Mouse (Mus musculus) Patski (cell line): ENCODE results near the gene Tbc1d21. TPM values are rescaled to one million over a fixed set of nuclear protein-coding genes. Genes with fewer than 3 reads are reported as not detected.

Experiments used
- ATAC-seq: fragments of 100-300 bp; one replicate; pipeline ENCODE4 v1.8.0; 2021
- CTCF ChIA-PET: fragments of 350-600 bp; sonication (Branson Sonifier 250); formaldehyde crosslinking; loops from one replicate; lab custom pipeline; 2022; ENCODE audit warnings: inconsistent platforms; lab: Charles Lee
- POLR2A ChIA-PET: fragments of 350-600 bp; sonication (Branson Sonifier 250); formaldehyde crosslinking; loops from one replicate; lab custom pipeline; 2022; ENCODE audit warnings: antibody characterized with exemption, inconsistent platforms; lab: Charles Lee
- DNase-seq: peaks from one replicate; pipeline ENCODE4 v3.0.0-alpha.2; 2011; ENCODE audit warnings: low read depth, low spot score
- H3K27me3 ChIP-seq: fragments of 371-371 bp; one replicate; pipeline ENCODE4 v1.5.1; 2021
- CTCF ChIP-seq: fragments of 100-300 bp; IDR thresholded peaks from one replicate; pipeline ENCODE4 v1.5.1; 2021
- in situ Hi-C: fragments of 300-500 bp; cut with MboI; formaldehyde crosslinking; loops from 3 replicates; pipeline ENCODE4 v1.11.1; 2018; ENCODE audit warnings: low pct_unique_long_range_greater_than_20kb, mixed read lengths
- polyA plus RNA-seq: library from polyadenylated mRNA; unstranded; gene quantifications from one replicate; pipeline ENCODE4 v1.2.3, GENCODE M21; 2021

The Tbc1d21 gene
- polyA plus RNA-seq, 1 experiment from 2014 or later = not detected

GRCm38 (mm10) chr9:58378878-58379277 lies 8.6 kb upstream of the Tbc1d21 start:
- DNase-seq (no peak), ATAC-seq (no peak)
- peaks cover 5% of the 10 kb centered on the region for H3K27me3 ChIP-seq
- no peak for TF ChIP-seq CTCF
- in situ Hi-C loops = loop anchor here (10.0 kb wide), 1 partner anchor 154 kb away; no protein-coding TSS in a partner anchor
- ChIA-PET CTCF (no interaction called here), POLR2A (no interaction called here)

DNA sequence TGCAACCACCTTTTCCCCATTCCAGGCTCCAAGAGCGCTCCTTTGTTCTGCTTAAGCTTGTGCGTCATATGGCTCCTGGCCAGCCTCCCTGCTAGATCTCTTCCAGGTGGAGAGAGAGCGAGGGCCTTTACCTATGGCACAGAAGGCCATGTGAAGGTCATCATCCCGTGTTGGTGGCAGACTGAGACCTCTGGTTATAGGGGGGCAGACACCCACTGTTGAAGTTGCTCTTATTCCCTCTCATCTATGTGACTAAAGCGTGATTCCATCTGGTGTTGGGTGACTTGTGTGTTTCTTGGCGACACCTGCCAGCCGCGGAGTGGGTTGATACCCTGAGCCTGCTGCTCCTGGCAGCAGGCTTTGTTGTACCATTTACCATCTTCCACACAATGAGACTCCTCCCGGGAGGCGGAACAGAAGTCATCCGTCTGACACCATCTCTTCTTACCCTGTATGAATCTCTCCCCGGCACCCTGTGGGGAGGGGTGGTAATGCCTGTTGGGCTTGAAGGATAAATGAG lies 3.7 kb upstream of the Tbc1d21 start:
- DNase-seq (no peak), ATAC-seq (no peak)
- TF ChIP-seq CTCF = no peak
- ChIA-PET POLR2A (interaction anchor here (1.2 kb wide), 1 partner anchor 65 kb away, joined by 3 read pairs; no protein-coding TSS in a partner anchor), CTCF (no interaction called here)
- peaks cover 5% of the 10 kb centered on the region for H3K27me3 ChIP-seq
- in situ Hi-C loops = loop anchor here (10.0 kb wide), 1 partner anchor 149 kb away; no protein-coding TSS in a partner anchor

- no peak for ATAC-seq
- no peak for DNase-seq
- POLR2A ChIA-PET = no interaction called here
- in situ Hi-C loops = loop anchor here (10.0 kb wide), 1 partner anchor 147 kb away; no protein-coding TSS in a partner anchor
- CTCF ChIA-PET = interaction anchor here (1.3 kb wide), 1 partner anchor 9 kb away, joined by 4 read pairs; no protein-coding TSS in a partner anchor
- peaks cover 5% of the 10 kb centered on the region for H3K27me3 ChIP-seq
- no peak for TF ChIP-seq CTCF
Observed at GRCm38 (mm10) chr9:58371914-58372313, 1.7 kb upstream of the Tbc1d21 start.

- no peak for TF ChIP-seq CTCF
- POLR2A ChIA-PET = no interaction called here
- DNase-seq = no peak
Observed at GRCm38 (mm10) chr9:58369644-58370043, 611 bp downstream of the Tbc1d21 start.

GRCm38 (mm10) chr9:58364325-58364724 lies 5.9 kb downstream of the Tbc1d21 start:
- ATAC-seq (no peak), DNase-seq (no peak)
- POLR2A ChIA-PET = no interaction called here
- in situ Hi-C loops = no loop called here
- no peak for TF ChIP-seq CTCF
- peaks cover 12% of the 10 kb centered on the region for H3K27me3 ChIP-seq
- CTCF ChIA-PET = no interaction called here

More at GRCm38 (mm10) chr9:58369644-58370043, 611 bp downstream of the Tbc1d21 start:
- ATAC-seq = no peak
- in situ Hi-C loops = loop anchor here (10.0 kb wide), 1 partner anchor 145 kb away; no protein-coding TSS in a partner anchor
- CTCF ChIA-PET = interaction anchor here (0.9 to 1.3 kb wide), 3 partner anchors 15 to 87 kb away, joined by 3 to 9 read pairs (median 3); no protein-coding TSS in a partner anchor
- H3K27me3 ChIP-seq = no peaks in the 10 kb centered on the region

DNA sequence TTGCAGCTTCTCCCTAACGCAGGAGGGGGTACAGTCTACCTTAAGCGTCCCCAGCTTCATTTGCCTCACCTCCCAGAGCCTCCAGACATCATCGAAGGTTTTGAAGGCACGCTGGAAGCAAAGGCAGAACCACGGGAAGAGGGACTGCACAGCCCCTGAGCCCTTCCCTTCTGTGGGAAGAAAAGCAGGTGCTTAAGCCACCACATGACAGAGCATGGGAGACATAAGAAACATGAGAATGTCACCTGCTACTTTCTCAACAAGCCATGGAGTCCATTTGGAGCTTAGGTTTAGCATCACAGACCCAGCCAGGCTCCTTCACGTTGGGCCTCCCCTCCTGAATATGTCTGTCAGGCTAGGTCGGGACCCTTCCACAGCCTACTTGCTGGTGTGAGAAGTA lies 8.3 kb downstream of the Tbc1d21 start:
- peaks cover 12% of the 10 kb centered on the region for H3K27me3 ChIP-seq
- ATAC-seq (no peak), DNase-seq (no peak)
- CTCF ChIA-PET = no interaction called here
- POLR2A ChIA-PET = no interaction called here
- in situ Hi-C loops = no loop called here
- TF ChIP-seq CTCF = no peak

DNA sequence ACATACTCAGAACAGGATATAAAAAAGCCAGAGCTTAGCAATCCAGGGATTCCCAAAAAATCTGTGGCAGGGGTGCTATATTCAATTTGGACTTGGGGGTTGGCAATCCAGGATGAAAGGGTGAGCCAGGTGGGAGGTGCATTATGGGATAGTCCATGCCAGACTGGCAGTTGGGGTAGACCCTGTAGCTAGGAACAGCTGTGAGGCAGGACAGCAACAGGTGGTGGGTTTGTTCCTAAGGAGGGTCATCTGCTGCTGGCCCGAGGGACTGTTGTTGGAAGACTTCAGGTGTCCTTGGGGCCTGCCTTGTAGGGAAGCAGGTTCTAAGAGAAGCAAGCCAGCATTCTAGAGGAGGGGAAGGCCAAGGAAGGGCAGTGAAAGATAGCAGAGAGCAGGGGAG lies 8.9 kb downstream of the Tbc1d21 start:
- no peak for ATAC-seq
- in situ Hi-C loops = no loop called here
- POLR2A ChIA-PET = no interaction called here
- CTCF ChIA-PET = no interaction called here
- peaks cover 12% of the 10 kb centered on the region for H3K27me3 ChIP-seq
- DNase-seq = no peak
- TF ChIP-seq CTCF = no peak

DNA sequence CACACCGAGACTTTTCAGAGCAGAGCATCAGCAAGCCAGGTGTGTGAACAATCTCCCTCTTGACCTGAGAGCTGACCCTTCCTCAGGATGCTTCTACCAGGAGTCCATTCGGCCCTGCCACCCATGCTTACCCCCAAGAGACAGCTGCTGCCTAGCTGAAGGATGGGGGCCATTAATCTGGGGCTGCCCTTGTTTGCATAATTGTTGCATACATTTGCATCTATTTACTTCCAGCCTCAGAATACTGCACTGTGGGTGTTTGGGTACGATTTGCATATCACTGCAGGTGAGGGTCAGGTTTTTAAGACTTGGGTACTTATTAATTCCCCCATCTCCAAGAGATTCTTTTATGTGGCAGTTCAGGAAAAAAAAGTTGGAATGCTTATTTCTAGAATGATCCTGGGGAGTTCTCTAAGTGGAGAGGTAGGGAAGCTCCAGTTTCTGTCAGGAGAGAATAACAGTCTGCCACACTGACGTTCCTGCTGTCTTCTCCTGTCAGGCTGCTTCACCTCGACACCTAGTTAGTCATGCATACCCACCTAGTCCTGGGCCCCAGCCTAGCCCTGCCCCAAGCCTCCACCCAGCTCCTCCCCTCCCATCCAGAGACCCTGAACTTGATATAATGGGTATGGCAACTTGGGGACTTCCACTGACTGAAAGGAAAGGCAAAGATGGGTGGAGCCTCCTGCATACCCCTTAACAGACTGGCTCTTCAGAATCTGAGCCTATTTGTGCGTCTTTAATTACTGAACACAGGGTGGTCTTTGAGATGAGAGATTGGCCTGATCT lies 14.8 kb downstream of the Tbc1d21 start:
- TF ChIP-seq CTCF = no peak
- DNase-seq = no peak
- in situ Hi-C loops = no loop called here
- no peak for ATAC-seq
- CTCF ChIA-PET = interaction anchor here (2.5 kb wide), 1 partner anchor 13 kb away, joined by 9 read pairs; no protein-coding TSS in a partner anchor
- POLR2A ChIA-PET = no interaction called here
- H3K27me3 ChIP-seq = no peaks in the 10 kb centered on the region

GRCm38 (mm10) chr9:58354701-58355100 lies 15.6 kb downstream of the Tbc1d21 start:
- no peaks in the 10 kb centered on the region for H3K27me3 ChIP-seq
- ATAC-seq = no peak
- no peak for DNase-seq
- CTCF ChIA-PET = interaction anchor here (1.0 to 2.5 kb wide), 2 partner anchors 14 to 20 kb away, joined by 3 to 9 read pairs; no protein-coding TSS in a partner anchor
- POLR2A ChIA-PET = no interaction called here
- in situ Hi-C loops = no loop called here
- TF ChIP-seq CTCF = no peak

GRCm38 (mm10) chr9:58353224-58353623 lies 17.0 kb downstream of the Tbc1d21 start:
- no peak for ATAC-seq
- no peak for TF ChIP-seq CTCF
- in situ Hi-C loops = no loop called here
- no peaks in the 10 kb centered on the region for H3K27me3 ChIP-seq
- no peak for DNase-seq
- CTCF ChIA-PET = no interaction called here
- POLR2A ChIA-PET = no interaction called here

GRCm38 (mm10) chr9:58347795-58348194 lies 22.5 kb downstream of the Tbc1d21 start:
- POLR2A ChIA-PET = no interaction called here
- ATAC-seq (no peak), DNase-seq (no peak)
- CTCF ChIA-PET = no interaction called here
- in situ Hi-C loops = loop anchor here (25.0 kb wide), 1 partner anchor 515 kb away; no protein-coding TSS in a partner anchor
- no peak for TF ChIP-seq CTCF
- no peaks in the 10 kb centered on the region for H3K27me3 ChIP-seq
